Mouse (Mus musculus): Measurements from ENCODE around the gene Resp18. TPM values are rescaled to one million over a fixed set of nuclear protein-coding genes. Genes with fewer than 3 reads are reported as not detected.

Gene Resp18
- 203 and 214 TPM in 2 replicates for polyA plus RNA-seq (2015; fragmentation: Nextera tagmentation; extraction: Ambion mirVana)

GRCm38 (mm10) chr1:75278228-75278627 lies at the start of gene Resp18:
Gene Resp18 (minus strand): TSS chr1:75278415.
- Histone ChIP-seq H3K9ac (peak within 1 kb of the TSS; percentile 57), H3K9me3 (no peaks in the 10 kb centered on the region), H3K4me1 (replicated peaks) (no peaks in the 10 kb centered on the region), H3K4me2 (peak within 1 kb of the TSS; percentile 58), H3K27ac (replicated peaks) (peak within 1 kb of the TSS; percentile 78), H3K27me3 (peaks cover 8% of the 10 kb centered on the region), H3K4me3 (peak within 1 kb of the TSS; percentile 50), H3K36me3 (no peaks in the 10 kb centered on the region)
- 3% methylated on average over 13 of the region's 13 CpGs for WGBS
- ATAC-seq (ENCODE audit: low FRiP score, low read depth) = peak; percentile 75

- no peaks in the 10 kb centered on the region for H3K36me3 ChIP-seq
- no peak for ATAC-seq (ENCODE audit: low FRiP score, low read depth)
- H3K4me2 ChIP-seq = no peak overlapping the region
- no peaks in the 10 kb centered on the region for H3K9me3 ChIP-seq
- no peaks in the 10 kb centered on the region for H3K4me1 ChIP-seq (replicated peaks)
- no peak overlapping the region for H3K4me3 ChIP-seq
- H3K27ac ChIP-seq (replicated peaks) = no peak overlapping the region
- H3K27me3 ChIP-seq = 0 out of 2 replicates have a peak, but pooled peaks cover under 1% of the 10 kb centered on the region
- no peak overlapping the region for H3K9ac ChIP-seq
Measured at GRCm38 (mm10) chr1:75327461-75327860, 49.2 kb upstream of the Resp18 start.

GRCm38 (mm10) chr1:75319166-75319565 lies 41.0 kb upstream of the Resp18 start:
- Histone ChIP-seq H3K9ac (no peak overlapping the region), H3K9me3 (no peaks in the 10 kb centered on the region), H3K4me1 (replicated peaks) (peaks cover 17% of the 10 kb centered on the region), H3K4me3 (no peak overlapping the region), H3K4me2 (no peak overlapping the region), H3K36me3 (0 out of 2 replicates have a peak, but pooled peaks cover 1% of the 10 kb centered on the region), H3K27me3 (0 out of 2 replicates have a peak, but pooled peaks cover 6% of the 10 kb centered on the region), H3K27ac (replicated peaks) (no peak overlapping the region)
- ATAC-seq (ENCODE audit: low FRiP score, low read depth) = no peak
- WGBS = 92% methylated on average over 10 of the region's 10 CpGs

GRCm38 (mm10) chr1:75318736-75319135 lies 40.5 kb upstream of the Resp18 start:
- Histone ChIP-seq H3K9ac (no peak overlapping the region), H3K36me3 (peaks cover 5% of the 10 kb centered on the region; the same call in 1 of the 2 replicates), H3K4me1 (replicated peaks) (peaks cover 17% of the 10 kb centered on the region), H3K9me3 (no peaks in the 10 kb centered on the region), H3K27me3 (0 out of 2 replicates have a peak, but pooled peaks cover 6% of the 10 kb centered on the region), H3K4me2 (no peak overlapping the region), H3K4me3 (no peak overlapping the region), H3K27ac (replicated peaks) (no peak overlapping the region)
- ATAC-seq (ENCODE audit: low FRiP score, low read depth) = no peak
- WGBS = 84% methylated on average over 4 of the region's 4 CpGs

- Histone ChIP-seq H3K27ac (replicated peaks) (peak overlapping the region; percentile 73), H3K36me3 (peaks cover 8% of the 10 kb centered on the region)
Measured at GRCm38 (mm10) chr1:75318301-75318700, 40.1 kb upstream of the Resp18 start.

GRCm38 (mm10) chr1:75317241-75318201 lies 39.3 kb upstream of the Resp18 start, which contains the start of gene Dnpep:
Gene Dnpep (minus strand): TSS chr1:75317990.
- Histone ChIP-seq H3K4me1 (replicated peaks) (peaks cover 17% of the 10 kb centered on the region), H3K36me3 (peaks cover 15% of the 10 kb centered on the region), H3K9me3 (no peaks in the 10 kb centered on the region), H3K27ac (replicated peaks) (peak within 1 kb of the TSS; percentile 89), H3K4me2 (peak within 1 kb of the TSS; percentile 76), H3K9ac (peak within 1 kb of the TSS; percentile 73), H3K27me3 (0 out of 2 replicates have a peak, but pooled peaks cover 6% of the 10 kb centered on the region), H3K4me3 (peak within 1 kb of the TSS; percentile 69)
- under 1% methylated on average over 86 of the region's 92 CpGs for WGBS
- ATAC-seq (ENCODE audit: low FRiP score, low read depth) = peak; percentile 99

More at GRCm38 (mm10) chr1:75318301-75318700, 40.1 kb upstream of the Resp18 start:
- H3K4me1 ChIP-seq (replicated peaks) = peaks cover 17% of the 10 kb centered on the region
- peak overlapping the region; percentile 1; the same call in 1 of the 2 replicates for H3K9ac ChIP-seq
- 0 out of 2 replicates have a peak, but pooled peaks cover 6% of the 10 kb centered on the region for H3K27me3 ChIP-seq
- no peak for ATAC-seq (ENCODE audit: low FRiP score, low read depth)
- WGBS = 74% methylated on average over 3 of the region's 3 CpGs
- peak overlapping the region; percentile 39 for H3K4me2 ChIP-seq
- H3K4me3 ChIP-seq = peak overlapping the region; percentile 69
- H3K9me3 ChIP-seq = no peaks in the 10 kb centered on the region

- under 1% methylated on average over 20 of the region's 20 CpGs for WGBS
- peaks cover 17% of the 10 kb centered on the region for H3K4me1 ChIP-seq (replicated peaks)
- 0 out of 2 replicates have a peak, but pooled peaks cover 3% of the 10 kb centered on the region for H3K27me3 ChIP-seq
- H3K4me3 ChIP-seq = peak overlapping the region; percentile 69
- H3K27ac ChIP-seq (replicated peaks) = peak overlapping the region; percentile 89
- ATAC-seq (ENCODE audit: low FRiP score, low read depth) = no peak; the same call in 1 of the 2 replicates
- H3K9ac ChIP-seq = peak overlapping the region; percentile 73
- H3K4me2 ChIP-seq = peak overlapping the region; percentile 76
- no peaks in the 10 kb centered on the region for H3K9me3 ChIP-seq
- H3K36me3 ChIP-seq = peaks cover 20% of the 10 kb centered on the region
Measured at GRCm38 (mm10) chr1:75316861-75317240, 38.6 kb upstream of the Resp18 start.

GRCm38 (mm10) chr1:75315456-75316365 lies 37.5 kb upstream of the Resp18 start:
- Histone ChIP-seq H3K9me3 (no peaks in the 10 kb centered on the region), H3K27ac (replicated peaks) (no peak overlapping the region), H3K9ac (peak overlapping the region; percentile 73; the same call in 1 of the 2 replicates), H3K4me1 (replicated peaks) (peaks cover 17% of the 10 kb centered on the region), H3K4me3 (peak overlapping the region; percentile 69), H3K4me2 (peak overlapping the region; percentile 76), H3K36me3 (peaks cover 32% of the 10 kb centered on the region), H3K27me3 (no peaks in the 10 kb centered on the region)
- no peak for ATAC-seq (ENCODE audit: low FRiP score, low read depth)
- 89% methylated on average over 29 of the region's 29 CpGs for WGBS

GRCm38 (mm10) chr1:75315011-75315410 lies 36.8 kb upstream of the Resp18 start:
- no peak for ATAC-seq (ENCODE audit: low FRiP score, low read depth)
- H3K9ac ChIP-seq = no peak overlapping the region
- peaks cover 35% of the 10 kb centered on the region for H3K36me3 ChIP-seq
- WGBS = 86% methylated on average over 6 of the region's 6 CpGs
- H3K27me3 ChIP-seq = no peaks in the 10 kb centered on the region
- no peak overlapping the region for H3K27ac ChIP-seq (replicated peaks)
- H3K4me3 ChIP-seq = no peak overlapping the region
- no peaks in the 10 kb centered on the region for H3K9me3 ChIP-seq
- H3K4me2 ChIP-seq = no peak overlapping the region
- H3K4me1 ChIP-seq (replicated peaks) = peaks cover 17% of the 10 kb centered on the region

- H3K4me1 ChIP-seq (replicated peaks) = peaks cover 10% of the 10 kb centered on the region
- no peak overlapping the region for H3K9ac ChIP-seq
- peaks cover 58% of the 10 kb centered on the region for H3K36me3 ChIP-seq
- 96% methylated on average over 6 of the region's 6 CpGs for WGBS
- H3K4me3 ChIP-seq = no peak overlapping the region
- no peaks in the 10 kb centered on the region for H3K27me3 ChIP-seq
- no peak for ATAC-seq (ENCODE audit: low FRiP score, low read depth)
- H3K9me3 ChIP-seq = no peaks in the 10 kb centered on the region
- no peak overlapping the region for H3K27ac ChIP-seq (replicated peaks)
- H3K4me2 ChIP-seq = no peak overlapping the region
Measured at GRCm38 (mm10) chr1:75311694-75312093, 33.5 kb upstream of the Resp18 start.

GRCm38 (mm10) chr1:75304662-75305061 lies 26.4 kb upstream of the Resp18 start:
- Histone ChIP-seq H3K36me3 (peaks cover 22% of the 10 kb centered on the region), H3K4me2 (no peak overlapping the region), H3K27me3 (no peaks in the 10 kb centered on the region), H3K4me1 (replicated peaks) (no peaks in the 10 kb centered on the region), H3K27ac (replicated peaks) (no peak overlapping the region), H3K9me3 (no peaks in the 10 kb centered on the region), H3K4me3 (no peak overlapping the region), H3K9ac (no peak overlapping the region)
- WGBS = 88% methylated on average over 2 of the region's 2 CpGs
- no peak for ATAC-seq (ENCODE audit: low FRiP score, low read depth)
